Mouse (Mus musculus): ENCODE data around the gene Lce1m. TPM values are rescaled to one million over a fixed set of nuclear protein-coding genes. Genes with fewer than 3 reads are reported as not detected.
A peak's percentile ranks its signal among the peaks of the same experiment; 100 is the strongest.

Gene Lce1m
- total and polyA plus RNA-seq, 3 experiments: not detected

DNA sequence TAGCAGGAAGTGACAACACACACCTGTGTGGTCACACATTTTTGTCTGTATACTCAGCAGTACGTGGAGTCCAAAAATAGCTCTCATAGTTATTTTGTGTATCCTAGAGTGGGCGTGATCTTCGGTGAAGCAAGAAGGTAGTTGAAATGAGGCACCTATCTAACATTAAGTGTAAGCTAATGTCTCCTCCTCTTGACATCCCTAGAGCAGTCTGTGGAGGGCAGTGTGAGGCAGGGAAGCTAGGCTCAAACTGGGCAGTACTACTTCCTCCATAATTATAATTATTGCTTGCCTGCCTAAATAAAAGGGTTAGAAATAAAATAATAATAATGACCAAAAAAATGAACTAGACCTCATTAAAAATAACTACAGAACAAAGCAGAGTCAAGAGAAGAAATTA lies 18.2 kb downstream of the Lce1m start:
- no peaks in the 10 kb centered on the region for H3K79me2 ChIP-seq (replicated peaks; ENCODE audit: control insufficient read depth, insufficient read depth, low read length)
- intact Hi-C loops (cut with DNase I): no loop called here
- H3K36me3 ChIP-seq (ENCODE audit: control insufficient read depth, insufficient read depth, low read length): no peaks in the 10 kb centered on the region
- no peak for DNase-seq
- no peak overlapping the region for H3K27ac ChIP-seq
- no peak overlapping the region for H3K9ac ChIP-seq (ENCODE audit: low read depth, low read length)
- TF ChIP-seq CTCF (IDR thresholded peaks at IDR 0.05): no peak
- no peak for TF ChIP-seq POLR2A (IDR thresholded peaks at IDR 0.05; ENCODE audit: insufficient read depth, low read depth, low read length)
- TF ChIP-seq EP300 (IDR thresholded peaks at IDR 0.05; ENCODE audit: insufficient read depth, low read depth, low read length): no peak
- H3K4me1 ChIP-seq (ENCODE audit: control insufficient read depth, insufficient read depth, low read length): no peaks in the 10 kb centered on the region
- H3K27me3 ChIP-seq (ENCODE audit: control insufficient read depth, insufficient read depth, low read length): no peaks in the 10 kb centered on the region
- WGBS: 59% methylated on average over 3 of the region's 3 CpGs
- no peak overlapping the region for H3K4me3 ChIP-seq

DNA sequence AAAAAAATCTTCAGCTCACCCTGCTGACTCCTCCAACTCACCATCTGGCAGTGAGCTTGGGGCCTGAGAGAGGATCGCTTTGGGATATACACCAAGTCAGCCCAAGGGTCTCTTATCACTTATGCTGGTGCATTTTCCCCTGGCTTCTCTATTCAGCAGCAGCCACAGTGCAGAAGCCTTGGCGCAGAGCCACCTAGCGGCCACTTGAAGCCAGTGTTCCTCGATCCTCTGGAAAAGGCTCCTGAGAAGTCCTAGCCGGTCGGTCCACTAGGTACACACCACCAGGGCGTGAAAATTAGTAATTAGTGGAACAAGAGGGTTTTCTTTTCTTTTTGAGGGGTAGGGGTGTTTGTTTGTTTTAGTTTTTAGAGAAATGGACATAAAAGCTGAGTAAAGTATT lies 20.2 kb downstream of the Lce1m start:
- no peaks in the 10 kb centered on the region for H3K4me1 ChIP-seq (ENCODE audit: control insufficient read depth, insufficient read depth, low read length)
- H3K79me2 ChIP-seq (replicated peaks; ENCODE audit: control insufficient read depth, insufficient read depth, low read length): no peaks in the 10 kb centered on the region
- intact Hi-C loops (cut with DNase I): no loop called here
- no peak overlapping the region for H3K4me3 ChIP-seq
- no peak overlapping the region for H3K9ac ChIP-seq (ENCODE audit: low read depth, low read length)
- H3K27ac ChIP-seq: no peak overlapping the region
- WGBS: 4% methylated on average over 7 of the region's 7 CpGs
- H3K27me3 ChIP-seq (ENCODE audit: control insufficient read depth, insufficient read depth, low read length): no peaks in the 10 kb centered on the region
- H3K36me3 ChIP-seq (ENCODE audit: control insufficient read depth, insufficient read depth, low read length): no peaks in the 10 kb centered on the region
- peak; percentile 18 to 42 for DNase-seq
- TF ChIP-seq CTCF (IDR thresholded peaks at IDR 0.05) (peak; percentile 86), POLR2A (IDR thresholded peaks at IDR 0.05; ENCODE audit: insufficient read depth, low read depth, low read length) (no peak)

DNA sequence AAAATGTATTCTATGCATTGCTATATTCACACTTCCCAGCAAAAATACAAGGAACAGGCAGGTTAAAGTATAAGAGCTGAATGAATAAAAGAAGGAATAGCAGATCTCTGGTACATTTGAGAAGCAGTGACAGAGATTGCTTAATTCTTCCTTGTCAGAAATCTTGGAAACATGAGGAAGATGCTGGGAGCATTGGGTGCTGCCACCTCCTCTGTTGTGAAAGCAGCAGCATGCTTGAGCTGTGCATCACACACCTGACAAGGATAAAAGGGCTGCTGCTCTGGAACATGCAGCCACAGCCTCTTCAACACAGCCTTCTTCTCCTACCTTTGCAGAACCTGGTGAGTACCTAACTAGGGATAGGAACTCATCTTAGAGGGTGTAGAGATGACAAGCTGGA lies 26.9 kb downstream of the Lce1m start, which contains the start of gene Lce3f:
TSS of gene Lce3f (plus strand) at position 301 of the 400 bp plus-strand sequence.
- DNase-seq: no peak
- Histone ChIP-seq H3K4me1 (ENCODE audit: control insufficient read depth, insufficient read depth, low read length) (no peaks in the 10 kb centered on the region), H3K9ac (ENCODE audit: low read depth, low read length) (no peak within 1 kb of the TSS), H3K27ac (no peak within 1 kb of the TSS), H3K79me2 (replicated peaks; ENCODE audit: control insufficient read depth, insufficient read depth, low read length) (no peaks in the 10 kb centered on the region), H3K27me3 (ENCODE audit: control insufficient read depth, insufficient read depth, low read length) (no peaks in the 10 kb centered on the region), H3K4me3 (no peak within 1 kb of the TSS), H3K36me3 (ENCODE audit: control insufficient read depth, insufficient read depth, low read length) (no peaks in the 10 kb centered on the region)
- TF ChIP-seq POLR2A (IDR thresholded peaks at IDR 0.05; ENCODE audit: insufficient read depth, low read depth, low read length): no peak
- TF ChIP-seq CTCF (IDR thresholded peaks at IDR 0.05): no peak
- no peak for TF ChIP-seq EP300 (IDR thresholded peaks at IDR 0.05; ENCODE audit: insufficient read depth, low read depth, low read length)
- intact Hi-C loops (cut with DNase I): no loop called here

DNA sequence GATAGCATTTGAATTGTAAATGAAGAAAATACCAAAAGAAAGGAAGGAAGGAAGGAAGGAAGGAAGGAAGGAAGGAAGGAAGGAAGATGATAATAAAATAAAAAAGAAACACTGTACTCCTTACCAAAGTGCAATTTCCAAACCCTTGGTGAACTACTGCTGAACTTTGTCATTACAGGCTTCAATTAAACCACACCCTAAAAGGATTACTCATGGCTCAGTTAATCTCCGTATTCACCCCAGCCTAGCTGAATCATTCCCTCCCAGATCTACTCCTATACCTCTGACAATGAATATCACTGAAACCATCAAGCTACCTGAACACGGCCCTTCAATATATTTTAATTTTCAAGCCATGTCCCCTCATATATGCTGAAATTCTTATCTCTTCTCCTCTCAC lies 40.4 kb downstream of the Lce1m start:
- WGBS: 59% methylated on average over 2 of the region's 2 CpGs
- no peaks in the 10 kb centered on the region for H3K4me1 ChIP-seq (ENCODE audit: control insufficient read depth, insufficient read depth, low read length)
- intact Hi-C loops (cut with DNase I): no loop called here
- H3K27ac ChIP-seq: no peak overlapping the region
- H3K27me3 ChIP-seq (ENCODE audit: control insufficient read depth, insufficient read depth, low read length): no peaks in the 10 kb centered on the region
- no peaks in the 10 kb centered on the region for H3K79me2 ChIP-seq (replicated peaks; ENCODE audit: control insufficient read depth, insufficient read depth, low read length)
- no peak overlapping the region for H3K9ac ChIP-seq (ENCODE audit: low read depth, low read length)
- no peaks in the 10 kb centered on the region for H3K36me3 ChIP-seq (ENCODE audit: control insufficient read depth, insufficient read depth, low read length)
- H3K4me3 ChIP-seq: no peak overlapping the region
- TF ChIP-seq POLR2A (IDR thresholded peaks at IDR 0.05; ENCODE audit: insufficient read depth, low read depth, low read length) (no peak), CTCF (IDR thresholded peaks at IDR 0.05) (no peak), EP300 (IDR thresholded peaks at IDR 0.05; ENCODE audit: insufficient read depth, low read depth, low read length) (no peak)
- no peak for DNase-seq

Other genes starting within 250 kb of the Lce1m start
- not detected for gene Lce1i, start 240.2 kb downstream of the Lce1m start, total RNA-seq (2021)
- not detected in 2 replicates for gene Lce1i, start 240.2 kb downstream of the Lce1m start, polyA plus RNA-seq (2012; rRNA removed)
- gene Lce1j, start 228.5 kb downstream of the Lce1m start, total RNA-seq (2021): not detected
- not detected in 2 replicates for gene Lce1j, start 228.5 kb downstream of the Lce1m start, polyA plus RNA-seq (2012; rRNA removed)
- not detected for gene Lce1k, start 211.2 kb downstream of the Lce1m start, total RNA-seq (2021)
- gene Lce1k, start 211.2 kb downstream of the Lce1m start, polyA plus RNA-seq (2012; rRNA removed): not detected in 2 replicates
- not detected for gene Kprp, start 191.8 kb downstream of the Lce1m start, total RNA-seq (2021)
- not detected in 2 replicates for gene Kprp, start 191.8 kb downstream of the Lce1m start, polyA plus RNA-seq (2012; rRNA removed)
- not detected for gene Lce1l, start 167.8 kb downstream of the Lce1m start, total RNA-seq (2021)
- gene Lce1l, start 167.8 kb downstream of the Lce1m start, polyA plus RNA-seq (2012; rRNA removed): not detected in 2 replicates
- not detected for gene 2310050C09Rik, start 148.8 kb downstream of the Lce1m start, total RNA-seq (2021)
- not detected in 2 replicates for gene 2310050C09Rik, start 148.8 kb downstream of the Lce1m start, polyA plus RNA-seq (2012; rRNA removed)
- not detected for gene Lce3a, start 92.8 kb downstream of the Lce1m start, total RNA-seq (2021)
- gene Lce3a, start 92.8 kb downstream of the Lce1m start, polyA plus RNA-seq (2012; rRNA removed): not detected in 2 replicates
- gene Lce3b, start 86.1 kb downstream of the Lce1m start, total RNA-seq (2021): not detected
- gene Lce3b, start 86.1 kb downstream of the Lce1m start, polyA plus RNA-seq (2012; rRNA removed): not detected in 2 replicates
- not detected for gene Lce3c, start 74.6 kb downstream of the Lce1m start, total RNA-seq (2021)
- not detected in 2 replicates for gene Lce3c, start 74.6 kb downstream of the Lce1m start, polyA plus RNA-seq (2012; rRNA removed)
- gene Lce3d, start 61.7 kb downstream of the Lce1m start, total RNA-seq (2021): not detected
- not detected in 2 replicates for gene Lce3d, start 61.7 kb downstream of the Lce1m start, polyA plus RNA-seq (2012; rRNA removed)
- not detected for gene Lce3e, start 52.0 kb downstream of the Lce1m start, total RNA-seq (2021)
- gene Lce3e, start 52.0 kb downstream of the Lce1m start, polyA plus RNA-seq (2012; rRNA removed): not detected in 2 replicates
- gene Lce3f, start 26.8 kb downstream of the Lce1m start, total RNA-seq (2021): not detected
- gene Lce3f, start 26.8 kb downstream of the Lce1m start, polyA plus RNA-seq (2012; rRNA removed): not detected in 2 replicates
- not detected for gene Crct1, start 3.4 kb downstream of the Lce1m start, total RNA-seq (2021)
- gene Crct1, start 3.4 kb downstream of the Lce1m start, polyA plus RNA-seq (2012; rRNA removed): not detected in 2 replicates
- gene Gm4858, start 49.8 kb upstream of the Lce1m start, total RNA-seq (2021): not detected
- gene Gm4858, start 49.8 kb upstream of the Lce1m start, polyA plus RNA-seq (2012; rRNA removed): not detected in 2 replicates
- gene Crnn, start 125.7 kb upstream of the Lce1m start, total RNA-seq (2021): not detected
- gene Crnn, start 125.7 kb upstream of the Lce1m start, polyA plus RNA-seq (2012; rRNA removed): not detected in 2 replicates
- gene Flg2, start 178.2 kb upstream of the Lce1m start, total RNA-seq (2021): under 1 TPM in 1 of 2 experiments, not detected in 1; 0.08 TPM
- gene Flg2, start 178.2 kb upstream of the Lce1m start, polyA plus RNA-seq (2012; rRNA removed): not detected in 2 replicates